Mouse (Mus musculus) embryo, embryonic 9.5 days (tissue): ENCODE data around the gene Pilrb1.

Source experiments
- DNase-seq: peaks from one replicate; pipeline ENCODE4 v3.0.0-alpha.2; 2017; ENCODE audit errors: extremely low spot score

Gene Pilrb1

DNA sequence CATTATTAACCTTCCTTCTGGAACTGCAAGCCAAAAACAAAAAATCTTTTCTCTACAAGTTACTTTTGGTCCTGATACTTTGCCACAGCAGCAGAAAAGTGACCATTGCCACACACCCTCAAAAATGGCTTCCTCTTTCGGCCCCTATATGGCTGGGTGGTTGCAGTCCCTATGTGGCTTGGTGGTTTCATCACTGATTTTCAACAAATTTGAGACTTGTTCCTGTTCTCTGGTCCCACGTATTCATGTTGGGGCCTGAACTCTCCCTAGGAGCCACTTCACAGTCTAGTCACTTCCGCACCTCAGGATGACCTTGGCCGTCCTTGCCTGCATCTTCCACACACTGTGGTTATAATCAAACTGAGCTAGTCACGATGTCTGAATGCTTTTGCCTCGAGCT, 29.2 kb downstream of the Pilrb1 start:
- no peak for DNase-seq

GRCm38 (mm10) chr5:137826421-137826820, 31.5 kb downstream of the Pilrb1 start:
- DNase-seq = no peak

DNA sequence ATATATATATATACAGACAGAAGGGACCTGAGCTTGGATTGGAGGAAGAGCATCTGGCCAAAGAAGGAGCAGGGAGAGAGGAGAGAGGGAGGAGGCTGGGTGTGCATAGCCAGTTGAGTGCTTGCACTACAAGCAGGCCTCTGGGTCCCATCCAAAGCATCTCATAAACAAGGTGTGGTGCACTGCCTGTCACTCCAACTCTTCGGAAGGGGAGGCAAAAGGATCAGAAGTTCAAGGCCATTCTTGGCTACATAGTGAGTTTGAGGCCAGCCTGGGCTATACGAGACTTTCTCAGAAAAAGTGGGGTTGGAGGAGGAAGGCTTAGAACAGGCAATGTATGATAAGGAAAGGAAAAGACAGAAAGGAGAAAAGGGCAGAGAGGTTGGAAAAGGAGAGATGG, 31.9 kb downstream of the Pilrb1 start:
- DNase-seq = no peak

DNA sequence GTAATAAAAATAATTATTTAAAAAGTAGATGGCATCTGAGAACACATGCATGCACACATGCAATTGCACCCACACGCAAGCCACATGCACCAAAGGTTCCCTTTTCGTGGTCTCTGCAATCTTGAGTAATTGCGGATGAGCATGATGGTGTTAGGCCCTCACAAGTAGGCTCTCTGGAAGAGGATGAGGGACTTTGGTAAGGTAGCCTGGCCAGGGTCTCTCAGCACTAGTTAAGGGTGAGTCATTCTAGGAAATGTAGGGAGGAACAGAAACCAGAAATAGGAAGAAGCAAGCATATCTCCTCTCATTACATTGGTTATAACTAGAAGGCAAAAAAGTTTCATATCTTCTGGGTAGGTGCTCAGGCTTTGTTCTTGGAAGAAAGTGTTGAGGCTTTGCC, 32.9 kb downstream of the Pilrb1 start:
- no peak for DNase-seq

DNA sequence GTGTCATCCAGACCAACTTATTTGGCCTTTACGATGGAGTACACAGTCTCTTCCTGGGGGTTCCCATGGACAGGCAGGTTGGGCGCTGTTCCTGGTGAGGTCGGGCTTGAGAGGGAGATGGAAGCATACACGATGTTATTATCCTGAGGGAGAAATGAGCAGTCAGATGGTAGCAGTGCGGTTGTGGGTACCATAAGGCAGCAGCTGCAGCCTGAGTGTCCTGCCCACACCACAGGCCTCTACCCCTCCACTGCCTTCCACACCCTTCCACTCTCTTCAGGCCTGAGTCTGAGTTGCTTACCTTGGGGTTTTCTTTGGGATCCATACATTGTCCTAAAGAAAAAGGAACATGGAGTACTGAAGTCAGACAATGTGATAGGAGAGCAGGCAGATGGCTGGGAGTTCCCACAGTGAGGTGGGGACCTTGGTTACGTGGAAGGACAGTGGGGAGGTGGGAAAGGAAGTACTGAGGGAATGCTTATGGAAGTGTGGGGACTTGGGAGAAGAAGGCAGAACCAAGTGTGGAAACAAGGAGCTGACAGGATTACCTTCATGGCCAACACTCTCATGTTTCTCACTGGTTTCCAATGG, 34.4 kb downstream of the Pilrb1 start:
- no peak for DNase-seq

DNA sequence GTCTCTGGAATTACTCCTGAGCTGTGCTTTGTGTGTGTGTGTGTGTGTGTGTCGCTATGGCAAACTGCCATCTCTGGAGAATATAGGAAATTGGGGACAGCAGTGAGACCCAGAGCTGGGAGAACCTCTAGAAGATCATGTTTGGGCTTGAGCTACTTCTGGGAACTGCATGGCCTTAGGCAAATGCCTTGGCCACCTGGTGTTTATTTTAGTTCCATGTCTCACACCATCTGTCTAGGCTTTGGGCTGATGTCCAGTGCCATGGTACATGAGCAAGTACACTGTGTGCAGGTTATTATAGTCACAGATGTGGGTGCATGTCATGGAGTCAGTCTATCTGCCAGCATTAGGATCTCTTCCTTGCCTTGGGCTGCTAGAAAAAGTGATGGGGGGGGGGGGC, 35.3 kb downstream of the Pilrb1 start:
- no peak for DNase-seq

GRCm38 (mm10) chr5:137822126-137822525, 35.8 kb downstream of the Pilrb1 start:
- no peak for DNase-seq

DNA sequence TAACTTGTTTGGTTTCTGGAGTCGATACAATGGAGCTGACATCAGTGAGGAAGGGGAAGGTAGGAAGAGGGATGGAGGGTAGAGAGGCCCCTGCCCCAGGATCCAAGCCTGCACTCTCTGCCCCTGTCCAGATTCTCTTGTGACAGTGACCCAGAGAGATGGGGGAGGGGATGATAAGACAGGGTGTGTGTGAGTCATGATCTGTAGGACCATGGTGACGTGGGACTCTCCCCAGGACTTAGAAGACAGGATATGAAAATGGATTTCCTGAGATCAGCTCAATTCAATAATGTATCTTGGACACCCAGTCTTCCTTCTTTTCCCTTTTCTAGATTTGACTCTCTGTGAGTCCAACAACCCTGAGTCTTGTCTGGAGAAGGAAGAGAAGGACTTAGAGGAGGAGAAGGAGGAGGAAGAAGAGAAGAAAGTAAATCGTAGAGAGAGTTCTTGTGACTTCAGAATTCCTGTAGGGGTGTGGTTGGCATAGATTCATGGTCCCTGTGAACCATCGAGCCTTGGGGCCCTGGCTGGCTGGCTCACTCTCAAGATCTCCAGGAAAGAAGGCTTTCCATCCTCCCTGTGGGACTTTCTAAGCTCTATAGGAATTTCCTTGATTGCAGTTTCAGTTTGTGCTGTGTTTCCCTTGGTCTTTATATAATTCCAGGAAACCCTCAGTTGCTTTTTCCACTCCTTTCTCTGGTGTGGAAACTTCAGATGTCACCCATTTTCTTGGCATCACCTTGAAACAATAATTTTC, 40.3 kb downstream of the Pilrb1 start:
- DNase-seq = no peak

GRCm38 (mm10) chr5:137808316-137808715, 49.6 kb downstream of the Pilrb1 start:
- no peak for DNase-seq

GRCm38 (mm10) chr5:137806158-137806557, 51.7 kb downstream of the Pilrb1 start:
- no peak for DNase-seq
